Mouse (Mus musculus): Measurements from ENCODE around the gene Zbtb44.
"Not testable (repeated sequence)": the region's sequence is repeated elsewhere in the genome, so short reads cannot be mapped to it uniquely, and the experiment has no call there.

Gene Zbtb44

GRCm38 (mm10) chr9:31030532-31031413 lies at the start of gene Zbtb44:
Gene Zbtb44 (plus strand): TSS chr9:31030644.
- no peak for DNase-seq

- no peak for DNase-seq
Measured at GRCm38 (mm10) chr9:30985782-30986181, 44.7 kb upstream of the Zbtb44 start.

- no peak for DNase-seq
Measured at GRCm38 (mm10) chr9:30993106-30993505, 37.3 kb upstream of the Zbtb44 start.

- DNase-seq, result peak; percentile 21 to 36
Measured at GRCm38 (mm10) chr9:30996590-30997562, 33.6 kb upstream of the Zbtb44 start.

GRCm38 (mm10) chr9:31000641-31001040 lies 29.8 kb upstream of the Zbtb44 start:
- DNase-seq, result no peak

GRCm38 (mm10) chr9:31002528-31002927 lies 27.9 kb upstream of the Zbtb44 start:
- DNase-seq, result no peak

GRCm38 (mm10) chr9:31009334-31009733 lies 21.1 kb upstream of the Zbtb44 start:
- no peak for DNase-seq

- DNase-seq, result no peak
Measured at GRCm38 (mm10) chr9:31010040-31010439, 20.4 kb upstream of the Zbtb44 start.

- DNase-seq, result no peak
Measured at GRCm38 (mm10) chr9:31010749-31011148, 19.7 kb upstream of the Zbtb44 start.

GRCm38 (mm10) chr9:31011533-31011932 lies 18.9 kb upstream of the Zbtb44 start:
- DNase-seq, result no peak

- DNase-seq, result no peak
Measured at GRCm38 (mm10) chr9:31012674-31013073, 17.8 kb upstream of the Zbtb44 start.

- DNase-seq, result no peak
Measured at GRCm38 (mm10) chr9:31013415-31013814, 17.0 kb upstream of the Zbtb44 start.

GRCm38 (mm10) chr9:31017616-31018015 lies 12.8 kb upstream of the Zbtb44 start:
- DNase-seq, result no peak

- DNase-seq, result no peak
Measured at GRCm38 (mm10) chr9:31018158-31018557, 12.3 kb upstream of the Zbtb44 start.

GRCm38 (mm10) chr9:31018705-31019104 lies 11.7 kb upstream of the Zbtb44 start:
- no peak for DNase-seq

- DNase-seq, result no peak
Measured at GRCm38 (mm10) chr9:31028251-31028650, 2.2 kb upstream of the Zbtb44 start.

GRCm38 (mm10) chr9:31029751-31030511 lies 513 bp upstream of the Zbtb44 start:
- DNase-seq, result peak; percentile 97 to 98

- no peak for DNase-seq
Measured at GRCm38 (mm10) chr9:31031414-31031843, 985 bp downstream of the Zbtb44 start.

GRCm38 (mm10) chr9:31032546-31032945 lies 2.1 kb downstream of the Zbtb44 start:
- no peak for DNase-seq

- DNase-seq, result no peak
Measured at GRCm38 (mm10) chr9:31050208-31050607, 19.8 kb downstream of the Zbtb44 start.

- not testable (repeated sequence) for DNase-seq
Measured at GRCm38 (mm10) chr9:31051509-31051908, 21.1 kb downstream of the Zbtb44 start.

GRCm38 (mm10) chr9:31058723-31059122 lies 28.3 kb downstream of the Zbtb44 start:
- DNase-seq, result no peak

- DNase-seq, result no peak
Measured at GRCm38 (mm10) chr9:31070706-31071105, 40.3 kb downstream of the Zbtb44 start.

Measured in kidney, postnatal 4 days (tissue).